Mouse (Mus musculus) ES-Bruce4 (cell line): ENCODE results near the gene Dck.

Experiments
- CTCF ChIP-seq: IDR thresholded peaks from one replicate; pipeline ENCODE4 v1.8.1; 2011; ENCODE audit warnings: low read depth, low read length
- POLR2A ChIP-seq: IDR thresholded peaks from one replicate; pipeline ENCODE4 v1.8.1; 2011; ENCODE audit warnings: low read length; ENCODE audit not compliant: insufficient read depth

GRCm38 (mm10) chr5:88766863-88767262 lies 2.1 kb downstream of the Dck start:
- no peak for TF ChIP-seq CTCF
- no peak for TF ChIP-seq POLR2A
